Mouse (Mus musculus) c-Kit-negative CD71-positive TER-119-positive erythroid progenitor cells, embryonic 14.5 days (primary cell): ENCODE results near the gene Hist1h3e.

Experiments used
- DNase-seq: peaks from one replicate; pipeline ENCODE4 v3.0.0-alpha.2; 2013; ENCODE audit warnings: low read depth, low spot score

Gene Hist1h3e

GRCm38 (mm10) chr13:23538249-23538648 is 23.9 kb downstream of the Hist1h3e start:
- no peak for DNase-seq

GRCm38 (mm10) chr13:23537006-23537710 is 25.0 kb downstream of the Hist1h3e start:
- no peak for DNase-seq

- DNase-seq = no peak
Observed at GRCm38 (mm10) chr13:23536076-23536822, 25.9 kb downstream of the Hist1h3e start.

- peak; percentile 94 for DNase-seq
Observed at GRCm38 (mm10) chr13:23535137-23536075, 26.8 kb downstream of the Hist1h3e start, which contains the start of gene Hist1h3g. Hist1h3g (plus strand) TSS chr13:23535422.

GRCm38 (mm10) chr13:23534368-23535131 is 27.6 kb downstream of the Hist1h3e start:
- DNase-seq = no peak

- DNase-seq = peak; percentile 87
Observed at GRCm38 (mm10) chr13:23533560-23534367, 28.4 kb downstream of the Hist1h3e start, which contains the start of gene Hist1h2af. Hist1h2af (plus strand) TSS chr13:23533906.

GRCm38 (mm10) chr13:23532262-23533075 is 29.7 kb downstream of the Hist1h3e start:
- DNase-seq = no peak

GRCm38 (mm10) chr13:23530901-23531875 is 31.0 kb downstream of the Hist1h3e start, which contains the start of gene Hist1h4h:
Hist1h4h (plus strand) TSS chr13:23531050.
- DNase-seq = peak; percentile 94

- DNase-seq = peak; percentile 70
Observed at GRCm38 (mm10) chr13:23530181-23530900, 31.8 kb downstream of the Hist1h3e start.

- DNase-seq = no peak
Observed at GRCm38 (mm10) chr13:23529480-23530165, 32.5 kb downstream of the Hist1h3e start.

GRCm38 (mm10) chr13:23529005-23529404 is 33.2 kb downstream of the Hist1h3e start:
- no peak for DNase-seq

GRCm38 (mm10) chr13:23526312-23526711 is 35.9 kb downstream of the Hist1h3e start:
- DNase-seq = peak; percentile 81

GRCm38 (mm10) chr13:23525901-23526300 is 36.3 kb downstream of the Hist1h3e start:
- DNase-seq = no peak

GRCm38 (mm10) chr13:23524654-23525053 is 37.5 kb downstream of the Hist1h3e start:
- peak; percentile 81 for DNase-seq

- no peak for DNase-seq
Observed at GRCm38 (mm10) chr13:23523976-23524375, 38.2 kb downstream of the Hist1h3e start.

- peak; percentile 65 for DNase-seq
Observed at GRCm38 (mm10) chr13:23521703-23522102, 40.5 kb downstream of the Hist1h3e start.

GRCm38 (mm10) chr13:23519416-23519815 is 42.8 kb downstream of the Hist1h3e start:
- DNase-seq = peak; percentile 75
